Mouse (Mus musculus) olfactory bulb, adult 2 months (tissue): ENCODE results near the gene Adgrv1.

Experiments used
- CTCF ChIP-seq: fragments of 200-500 bp; IDR thresholded peaks from 2 replicates; pipeline ENCODE4 v1.5.1; 2012; ENCODE audit warnings: low read depth, mild to moderate bottlenecking, low read length, moderate library complexity; ENCODE audit not compliant: insufficient read depth
- POLR2A ChIP-seq: fragments of 200-500 bp; IDR thresholded peaks from 2 replicates; pipeline ENCODE4 v1.6.1; 2012; ENCODE audit warnings: mild to moderate bottlenecking, low read depth, low read length, moderate library complexity; ENCODE audit not compliant: insufficient read depth

DNA sequence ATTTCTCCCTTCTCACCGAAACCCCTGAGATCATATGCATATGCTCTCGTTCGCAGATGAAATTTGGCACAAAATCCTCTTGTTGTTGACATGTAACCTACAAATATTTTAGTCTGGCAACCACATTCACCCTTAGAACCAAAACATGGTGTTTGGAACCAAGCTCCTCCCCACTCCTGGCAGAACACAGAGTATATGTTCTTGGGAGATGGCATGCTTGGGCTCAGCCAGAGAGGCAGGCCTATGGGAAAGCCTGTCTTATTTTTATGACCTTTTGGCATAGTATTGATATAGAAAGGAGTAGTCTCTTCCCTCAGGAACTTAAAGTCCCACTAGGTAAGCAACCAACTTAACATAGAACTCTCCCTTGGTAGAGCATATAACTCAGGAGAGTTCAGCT, 275.7 kb downstream of the Adgrv1 start:
- no peak for TF ChIP-seq CTCF
- TF ChIP-seq POLR2A = no peak
